Mouse (Mus musculus): ENCODE results near the gene Olfr1012. TPM values are rescaled to one million over a fixed set of nuclear protein-coding genes. Genes with fewer than 3 reads are reported as not detected.
"Not testable (repeated sequence)": the region's sequence is repeated elsewhere in the genome, so short reads cannot be mapped to it uniquely, and the experiment has no call there.

The Olfr1012 gene
- polyA plus RNA-seq (2016; fragmentation: Nextera tagmentation; extraction: Ambion mirVana) = not detected in 2 replicates

- Histone ChIP-seq H3K36me3 (replicated peaks) (no peaks in the 10 kb centered on the region), H3K4me1 (no peaks in the 10 kb centered on the region), H3K4me3 (no peak within 1 kb of the TSS), H3K27ac (replicated peaks) (no peak within 1 kb of the TSS), H3K9me3 (no peaks in the 10 kb centered on the region), H3K27me3 (replicated peaks; ENCODE audit: low read depth, poor library complexity, severe bottlenecking) (no peaks in the 10 kb centered on the region)
- DNase-seq (ENCODE audit: low spot score) = no peak
- 76% methylated on average over 1 of the region's 1 CpGs for WGBS
These were observed at the start of gene Olfr1012 for GRCm38 (mm10) chr2:85762666-85763065. Olfr1012 (minus strand) TSS chr2:85762766.

GRCm38 (mm10) chr2:85804501-85804900 is 41.9 kb upstream of the Olfr1012 start:
- no peaks in the 10 kb centered on the region for H3K27me3 ChIP-seq (replicated peaks; ENCODE audit: low read depth, poor library complexity, severe bottlenecking)
- no peak for DNase-seq (ENCODE audit: low spot score)
- H3K27ac ChIP-seq (replicated peaks) = no peak overlapping the region
- H3K36me3 ChIP-seq (replicated peaks) = no peaks in the 10 kb centered on the region
- no peaks in the 10 kb centered on the region for H3K4me1 ChIP-seq
- WGBS = 63% methylated on average over 4 of the region's 4 CpGs
- no peak overlapping the region for H3K4me3 ChIP-seq
- no peaks in the 10 kb centered on the region for H3K9me3 ChIP-seq

- H3K9me3 ChIP-seq = no peaks in the 10 kb centered on the region
- 89% methylated on average over 2 of the region's 2 CpGs for WGBS
These were observed 39.9 kb upstream of the Olfr1012 start, which contains the start of gene Olfr1016 for GRCm38 (mm10) chr2:85802444-85802843. Olfr1016 (minus strand) TSS chr2:85802544.

GRCm38 (mm10) chr2:85792331-85792730 is 29.8 kb upstream of the Olfr1012 start:
- Histone ChIP-seq H3K36me3 (replicated peaks) (no peaks in the 10 kb centered on the region), H3K27me3 (replicated peaks; ENCODE audit: low read depth, poor library complexity, severe bottlenecking) (no peaks in the 10 kb centered on the region), H3K4me3 (no peak overlapping the region), H3K9me3 (no peaks in the 10 kb centered on the region), H3K4me1 (no peaks in the 10 kb centered on the region), H3K27ac (replicated peaks) (no peak overlapping the region)
- DNase-seq (ENCODE audit: low spot score) = no peak
- WGBS = 39% methylated on average over 2 of the region's 2 CpGs

More at GRCm38 (mm10) chr2:85802444-85802843, 39.9 kb upstream of the Olfr1012 start, which contains the start of gene Olfr1016:
- Histone ChIP-seq H3K4me1 (no peaks in the 10 kb centered on the region), H3K4me3 (no peak within 1 kb of the TSS), H3K36me3 (replicated peaks) (no peaks in the 10 kb centered on the region), H3K27ac (replicated peaks) (no peak within 1 kb of the TSS), H3K27me3 (replicated peaks; ENCODE audit: low read depth, poor library complexity, severe bottlenecking) (no peaks in the 10 kb centered on the region)
- no peak for DNase-seq (ENCODE audit: low spot score)

GRCm38 (mm10) chr2:85781717-85782116 is 19.2 kb upstream of the Olfr1012 start, which contains the start of gene Olfr1015:
Olfr1015 (plus strand) TSS chr2:85782017.
- DNase-seq (ENCODE audit: low spot score) = no peak
- no peaks in the 10 kb centered on the region for H3K9me3 ChIP-seq
- H3K36me3 ChIP-seq (replicated peaks) = no peaks in the 10 kb centered on the region
- H3K4me3 ChIP-seq = no peak within 1 kb of the TSS
- no peaks in the 10 kb centered on the region for H3K4me1 ChIP-seq
- no peak within 1 kb of the TSS for H3K27ac ChIP-seq (replicated peaks)
- H3K27me3 ChIP-seq (replicated peaks; ENCODE audit: low read depth, poor library complexity, severe bottlenecking) = no peaks in the 10 kb centered on the region

GRCm38 (mm10) chr2:85772413-85772812 is 9.8 kb upstream of the Olfr1012 start, which contains the start of gene Olfr1014:
Olfr1014 (plus strand) TSS chr2:85772713.
- Histone ChIP-seq H3K27ac (replicated peaks) (no peak within 1 kb of the TSS), H3K9me3 (no peaks in the 10 kb centered on the region), H3K36me3 (replicated peaks) (no peaks in the 10 kb centered on the region), H3K27me3 (replicated peaks; ENCODE audit: low read depth, poor library complexity, severe bottlenecking) (no peaks in the 10 kb centered on the region), H3K4me3 (no peak within 1 kb of the TSS), H3K4me1 (no peaks in the 10 kb centered on the region)
- DNase-seq (ENCODE audit: low spot score) = no peak

GRCm38 (mm10) chr2:85766798-85767197 is 4.2 kb upstream of the Olfr1012 start, which contains the start of gene Olfr1013:
Olfr1013 (plus strand) TSS chr2:85767098.
- Histone ChIP-seq H3K4me3 (no peak within 1 kb of the TSS), H3K9me3 (no peaks in the 10 kb centered on the region)
- no peak for DNase-seq (ENCODE audit: low spot score)

GRCm38 (mm10) chr2:85753822-85754221 is 8.7 kb downstream of the Olfr1012 start:
- WGBS = 81% methylated on average over 4 of the region's 4 CpGs
- Histone ChIP-seq H3K4me3 (no peak overlapping the region), H3K4me1 (no peaks in the 10 kb centered on the region), H3K27ac (replicated peaks) (no peak overlapping the region), H3K36me3 (replicated peaks) (no peaks in the 10 kb centered on the region), H3K9me3 (no peaks in the 10 kb centered on the region), H3K27me3 (replicated peaks; ENCODE audit: low read depth, poor library complexity, severe bottlenecking) (no peaks in the 10 kb centered on the region)
- no peak for DNase-seq (ENCODE audit: low spot score)

More at GRCm38 (mm10) chr2:85766798-85767197, 4.2 kb upstream of the Olfr1012 start, which contains the start of gene Olfr1013:
- H3K27ac ChIP-seq (replicated peaks) = no peak within 1 kb of the TSS
- no peaks in the 10 kb centered on the region for H3K36me3 ChIP-seq (replicated peaks)
- H3K27me3 ChIP-seq (replicated peaks; ENCODE audit: low read depth, poor library complexity, severe bottlenecking) = no peaks in the 10 kb centered on the region
- H3K4me1 ChIP-seq = no peaks in the 10 kb centered on the region

GRCm38 (mm10) chr2:85725793-85726192 is 36.8 kb downstream of the Olfr1012 start:
- peak; percentile 20 for DNase-seq (ENCODE audit: low spot score)
- no peaks in the 10 kb centered on the region for H3K27me3 ChIP-seq (replicated peaks; ENCODE audit: low read depth, poor library complexity, severe bottlenecking)
- 23% methylated on average over 3 of the region's 3 CpGs for WGBS

GRCm38 (mm10) chr2:85715119-85715518 is 47.4 kb downstream of the Olfr1012 start, which contains the start of gene Olfr1009:
Olfr1009 (plus strand) TSS chr2:85715419.
- WGBS = 89% methylated on average over 1 of the region's 1 CpGs
- H3K27ac ChIP-seq (replicated peaks) = no peak within 1 kb of the TSS
- DNase-seq (ENCODE audit: low spot score) = no peak
- H3K4me3 ChIP-seq = no peak within 1 kb of the TSS
- no peaks in the 10 kb centered on the region for H3K36me3 ChIP-seq (replicated peaks)
- no peaks in the 10 kb centered on the region for H3K27me3 ChIP-seq (replicated peaks; ENCODE audit: low read depth, poor library complexity, severe bottlenecking)
- no peaks in the 10 kb centered on the region for H3K4me1 ChIP-seq
- no peaks in the 10 kb centered on the region; the same call in 1 of the 2 replicates for H3K9me3 ChIP-seq

More at GRCm38 (mm10) chr2:85725793-85726192, 36.8 kb downstream of the Olfr1012 start:
- Histone ChIP-seq H3K9me3 (no peaks in the 10 kb centered on the region), H3K4me3 (no peak overlapping the region), H3K36me3 (replicated peaks) (no peaks in the 10 kb centered on the region), H3K4me1 (no peaks in the 10 kb centered on the region), H3K27ac (replicated peaks) (no peak overlapping the region)

- DNase-seq (ENCODE audit: low spot score) = no peak
- Histone ChIP-seq H3K27me3 (replicated peaks; ENCODE audit: low read depth, poor library complexity, severe bottlenecking) (no peaks in the 10 kb centered on the region), H3K36me3 (replicated peaks) (no peaks in the 10 kb centered on the region), H3K27ac (replicated peaks) (no peak overlapping the region), H3K4me1 (no peaks in the 10 kb centered on the region), H3K9me3 (no peaks in the 10 kb centered on the region), H3K4me3 (no peak overlapping the region)
- 47% methylated on average over 1 of the region's 1 CpGs for WGBS
These were observed 51.4 kb downstream of the Olfr1012 start for GRCm38 (mm10) chr2:85711159-85711558.

- H3K4me3 ChIP-seq; H3K9me3 ChIP-seq; DNase-seq (ENCODE audit: low spot score); H3K36me3 ChIP-seq (replicated peaks); H3K4me1 ChIP-seq; H3K27me3 ChIP-seq (replicated peaks; ENCODE audit: low read depth, poor library complexity, severe bottlenecking); H3K27ac ChIP-seq (replicated peaks): not testable (repeated sequence)
- WGBS = 78% methylated on average over 2 of the region's 2 CpGs
These were observed 51.9 kb downstream of the Olfr1012 start for GRCm38 (mm10) chr2:85710680-85711079.
